Mouse (Mus musculus): ENCODE data around the gene Trpm4. TPM values are rescaled to one million over a fixed set of nuclear protein-coding genes. Genes with fewer than 3 reads are reported as not detected.
A peak's percentile ranks its signal among the peaks of the same experiment; 100 is the strongest.

Trpm4 gene
- 19.2 and 21.9 TPM in 2 replicates for polyA plus RNA-seq (2015; fragmentation: Nextera tagmentation; extraction: Ambion mirVana)

DNA sequence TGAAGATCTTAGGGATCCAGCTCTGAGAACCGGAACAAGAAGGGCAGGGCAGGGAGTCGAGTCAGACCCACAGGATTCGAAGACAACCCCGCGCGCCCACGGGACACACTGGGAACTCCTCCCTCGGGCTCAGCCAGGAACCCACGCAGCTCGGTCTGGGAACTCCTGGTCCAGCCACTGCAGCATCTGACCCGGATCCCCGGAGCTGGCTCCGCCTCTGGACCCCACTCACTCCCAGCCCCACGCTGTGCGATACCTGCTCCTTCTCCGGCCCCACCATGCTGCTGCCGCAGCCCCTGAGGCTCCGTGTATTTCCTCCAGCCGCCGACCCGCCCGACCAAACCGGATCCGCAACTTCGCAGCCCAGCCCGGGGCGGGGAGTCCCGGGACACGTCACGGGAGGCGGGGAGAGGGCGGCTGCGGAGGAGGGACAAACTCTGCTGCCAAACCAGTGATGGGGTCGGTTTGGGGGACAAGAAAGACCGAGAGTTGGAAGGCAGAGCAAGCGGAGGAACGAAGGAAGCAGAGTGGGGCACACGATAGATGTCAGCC lies at the start of gene Trpm4:
Trpm4 (minus strand) TSS at position 350 of the 552 bp plus-strand sequence.
- peak; percentile 90 for ATAC-seq
- no peaks in the 10 kb centered on the region for H3K9me3 ChIP-seq (ENCODE audit: low read length)
- peak within 1 kb of the TSS; percentile 71 for H3K4me3 ChIP-seq (ENCODE audit: low read depth, low read length)
- 0 out of 2 replicates have a peak, but pooled peaks cover 4% of the 10 kb centered on the region for H3K4me1 ChIP-seq (ENCODE audit: insufficient read depth, low read depth, low read length)
- TF ChIP-seq CTCF (IDR thresholded peaks at IDR 0.05): no peak
- no peak; the same call in 1 of the 2 replicates for TF ChIP-seq EP300 (IDR thresholded peaks at IDR 0.05)
- peaks cover 3% of the 10 kb centered on the region; the same call in 1 of the 2 replicates for H3K36me3 ChIP-seq (ENCODE audit: insufficient read depth, low read length)
- peak within 1 kb of the TSS; percentile 41 for H3K9ac ChIP-seq (replicated peaks; ENCODE audit: low read depth)
- no peaks in the 10 kb centered on the region for H3K27me3 ChIP-seq (replicated peaks; ENCODE audit: insufficient read depth, low read length)
- peak within 1 kb of the TSS; percentile 91 for H3K27ac ChIP-seq (ENCODE audit: low read length)
- H3K4me2 ChIP-seq (replicated peaks; ENCODE audit: low read depth, low read length): peak within 1 kb of the TSS; percentile 78
- under 1% methylated on average over 38 of the region's 38 CpGs for WGBS
- DNase-seq (ENCODE audit: low spot score): peak; percentile 94

DNA sequence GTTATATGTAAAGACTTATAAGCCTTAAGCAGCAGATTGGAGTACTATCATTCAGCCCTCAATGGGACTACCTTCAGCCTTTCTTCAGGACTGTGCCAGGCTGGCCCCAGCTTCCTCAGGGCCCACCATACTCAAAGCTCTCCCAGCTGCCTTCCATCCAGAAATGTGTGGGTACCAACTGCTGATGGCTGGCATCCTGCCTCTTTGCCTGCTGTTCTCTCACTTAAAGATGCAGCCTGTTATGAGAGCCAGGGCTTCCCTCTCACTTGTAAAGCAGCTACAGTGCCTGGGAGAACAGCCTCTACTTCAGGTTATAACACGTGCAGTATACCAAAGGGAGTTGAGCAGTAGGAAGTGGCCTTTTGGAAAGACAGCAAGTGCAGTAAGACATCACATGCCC lies 42.5 kb upstream of the Trpm4 start:
- Histone ChIP-seq H3K9me3 (ENCODE audit: low read length) (no peaks in the 10 kb centered on the region), H3K4me1 (ENCODE audit: insufficient read depth, low read depth, low read length) (no peaks in the 10 kb centered on the region), H3K36me3 (ENCODE audit: insufficient read depth, low read length) (peaks cover 40% of the 10 kb centered on the region), H3K9ac (replicated peaks; ENCODE audit: low read depth) (no peak overlapping the region), H3K27ac (ENCODE audit: low read length) (no peak overlapping the region), H3K4me3 (ENCODE audit: low read depth, low read length) (no peak overlapping the region), H3K4me2 (replicated peaks; ENCODE audit: low read depth, low read length) (no peak overlapping the region), H3K27me3 (replicated peaks; ENCODE audit: insufficient read depth, low read length) (no peaks in the 10 kb centered on the region)
- DNase-seq (ENCODE audit: low spot score) (no peak), ATAC-seq (no peak)
- no peak for TF ChIP-seq CTCF (IDR thresholded peaks at IDR 0.05)
- WGBS: 79% methylated on average over 1 of the region's 1 CpGs

DNA sequence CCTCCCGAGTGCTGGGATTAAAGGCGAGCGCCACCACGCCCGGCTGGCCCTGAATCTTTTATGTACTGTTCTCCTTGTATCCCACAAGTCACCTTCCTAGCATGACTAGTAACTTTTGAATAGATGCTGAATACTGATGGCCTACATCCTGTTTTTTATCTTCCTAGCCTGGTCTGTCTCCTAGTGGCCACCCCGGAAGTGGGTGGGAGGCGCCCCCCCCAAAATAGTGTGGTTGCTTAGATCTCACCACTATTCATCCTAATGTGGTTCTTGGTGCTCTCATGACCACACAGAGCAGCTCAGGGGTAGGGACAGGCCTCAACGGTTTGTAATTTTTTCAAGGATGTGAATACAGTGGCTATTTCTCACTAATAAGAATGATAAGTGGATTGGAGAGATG lies 41.0 kb upstream of the Trpm4 start:
- no peak for DNase-seq (ENCODE audit: low spot score)
- TF ChIP-seq CTCF (IDR thresholded peaks at IDR 0.05) (no peak), EP300 (IDR thresholded peaks at IDR 0.05) (no peak)
- peaks cover 29% of the 10 kb centered on the region for H3K36me3 ChIP-seq (ENCODE audit: insufficient read depth, low read length)
- H3K4me3 ChIP-seq (ENCODE audit: low read depth, low read length): no peak overlapping the region
- no peak overlapping the region for H3K9ac ChIP-seq (replicated peaks; ENCODE audit: low read depth)
- H3K27ac ChIP-seq (ENCODE audit: low read length): no peak overlapping the region
- 0 out of 2 replicates have a peak, but pooled peaks cover 4% of the 10 kb centered on the region for H3K27me3 ChIP-seq (replicated peaks; ENCODE audit: insufficient read depth, low read length)
- peaks cover 4% of the 10 kb centered on the region; the same call in 1 of the 2 replicates for H3K4me1 ChIP-seq (ENCODE audit: insufficient read depth, low read depth, low read length)
- no peak overlapping the region for H3K4me2 ChIP-seq (replicated peaks; ENCODE audit: low read depth, low read length)
- no peaks in the 10 kb centered on the region for H3K9me3 ChIP-seq (ENCODE audit: low read length)
- ATAC-seq: no peak
- 88% methylated on average over 8 of the region's 8 CpGs for WGBS

DNA sequence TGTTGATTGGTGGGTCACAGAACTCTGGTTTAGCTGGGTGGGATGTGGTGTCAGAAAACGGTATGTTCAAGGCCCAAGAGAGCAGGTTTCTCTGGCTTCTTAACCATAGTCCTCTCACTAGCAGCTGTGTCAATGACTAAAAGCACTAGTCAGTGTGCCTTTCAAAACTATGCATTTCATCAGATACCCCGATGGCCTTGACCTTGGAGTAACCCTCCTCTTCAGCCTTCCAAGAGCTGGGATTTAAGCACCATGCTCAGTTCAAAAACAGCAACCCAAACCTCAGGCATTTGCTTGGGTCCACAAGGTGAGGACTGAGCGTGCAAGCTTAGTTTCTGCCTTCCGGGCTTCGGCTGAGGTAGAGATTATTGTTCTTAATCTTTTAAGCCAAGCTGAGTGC lies 38.8 kb upstream of the Trpm4 start:
- no peak overlapping the region for H3K4me2 ChIP-seq (replicated peaks; ENCODE audit: low read depth, low read length)
- DNase-seq (ENCODE audit: low spot score) (no peak), ATAC-seq (no peak)
- H3K4me1 ChIP-seq (ENCODE audit: insufficient read depth, low read depth, low read length): peaks cover 10% of the 10 kb centered on the region; the same call in 1 of the 2 replicates
- H3K27ac ChIP-seq (ENCODE audit: low read length): no peak overlapping the region
- TF ChIP-seq CTCF (IDR thresholded peaks at IDR 0.05) (no peak), EP300 (IDR thresholded peaks at IDR 0.05) (no peak)
- H3K9ac ChIP-seq (replicated peaks; ENCODE audit: low read depth): no peak overlapping the region
- H3K36me3 ChIP-seq (ENCODE audit: insufficient read depth, low read length): peaks cover 18% of the 10 kb centered on the region
- H3K27me3 ChIP-seq (replicated peaks; ENCODE audit: insufficient read depth, low read length): peaks cover 14% of the 10 kb centered on the region; the same call in 1 of the 2 replicates
- H3K4me3 ChIP-seq (ENCODE audit: low read depth, low read length): no peak overlapping the region
- 75% methylated on average over 5 of the region's 5 CpGs for WGBS
- H3K9me3 ChIP-seq (ENCODE audit: low read length): no peaks in the 10 kb centered on the region

GRCm38 (mm10) chr7:45370475-45371311 lies 37.1 kb upstream of the Trpm4 start, which contains the start of gene Lin7b:
Gene Lin7b (minus strand): TSS chr7:45370583.
- 0 out of 2 replicates have a peak, but pooled peaks cover 2% of the 10 kb centered on the region for H3K36me3 ChIP-seq (ENCODE audit: insufficient read depth, low read length)
- no peaks in the 10 kb centered on the region for H3K9me3 ChIP-seq (ENCODE audit: low read length)
- DNase-seq (ENCODE audit: low spot score) (peak; percentile 90), ATAC-seq (peak; percentile 64)
- no peak for TF ChIP-seq EP300 (IDR thresholded peaks at IDR 0.05)
- TF ChIP-seq CTCF (IDR thresholded peaks at IDR 0.05): peak; percentile 41
- H3K27ac ChIP-seq (ENCODE audit: low read length): no peak within 1 kb of the TSS
- peaks cover 18% of the 10 kb centered on the region; the same call in 1 of the 2 replicates for H3K4me1 ChIP-seq (ENCODE audit: insufficient read depth, low read depth, low read length)
- H3K9ac ChIP-seq (replicated peaks; ENCODE audit: low read depth): no peak within 1 kb of the TSS
- H3K4me2 ChIP-seq (replicated peaks; ENCODE audit: low read depth, low read length): peak within 1 kb of the TSS; percentile 89
- WGBS: 12% methylated on average over 21 of the region's 28 CpGs
- peaks cover 14% of the 10 kb centered on the region; the same call in 1 of the 2 replicates for H3K27me3 ChIP-seq (replicated peaks; ENCODE audit: insufficient read depth, low read length)
- H3K4me3 ChIP-seq (ENCODE audit: low read depth, low read length): peak within 1 kb of the TSS; percentile 46

GRCm38 (mm10) chr7:45369836-45370474 lies 36.4 kb upstream of the Trpm4 start:
- ATAC-seq (no peak), DNase-seq (ENCODE audit: low spot score) (no peak)
- no peak overlapping the region for H3K27ac ChIP-seq (ENCODE audit: low read length)
- peak overlapping the region; percentile 46 for H3K4me3 ChIP-seq (ENCODE audit: low read depth, low read length)
- H3K4me2 ChIP-seq (replicated peaks; ENCODE audit: low read depth, low read length): peak overlapping the region; percentile 89
- no peaks in the 10 kb centered on the region for H3K36me3 ChIP-seq (ENCODE audit: insufficient read depth, low read length)
- TF ChIP-seq CTCF (IDR thresholded peaks at IDR 0.05): no peak
- TF ChIP-seq EP300 (IDR thresholded peaks at IDR 0.05): no peak
- no peaks in the 10 kb centered on the region for H3K9me3 ChIP-seq (ENCODE audit: low read length)
- WGBS: 8% methylated on average over 49 of the region's 52 CpGs
- H3K4me1 ChIP-seq (ENCODE audit: insufficient read depth, low read depth, low read length): peaks cover 19% of the 10 kb centered on the region; the same call in 1 of the 2 replicates
- H3K9ac ChIP-seq (replicated peaks; ENCODE audit: low read depth): no peak overlapping the region
- H3K27me3 ChIP-seq (replicated peaks; ENCODE audit: insufficient read depth, low read length): peaks cover 17% of the 10 kb centered on the region; the same call in 1 of the 2 replicates

All from lung, postnatal 0 days (tissue).